20 mouse cellular contexts compared by ENCODE assay signal in the genomic region with DNA sequence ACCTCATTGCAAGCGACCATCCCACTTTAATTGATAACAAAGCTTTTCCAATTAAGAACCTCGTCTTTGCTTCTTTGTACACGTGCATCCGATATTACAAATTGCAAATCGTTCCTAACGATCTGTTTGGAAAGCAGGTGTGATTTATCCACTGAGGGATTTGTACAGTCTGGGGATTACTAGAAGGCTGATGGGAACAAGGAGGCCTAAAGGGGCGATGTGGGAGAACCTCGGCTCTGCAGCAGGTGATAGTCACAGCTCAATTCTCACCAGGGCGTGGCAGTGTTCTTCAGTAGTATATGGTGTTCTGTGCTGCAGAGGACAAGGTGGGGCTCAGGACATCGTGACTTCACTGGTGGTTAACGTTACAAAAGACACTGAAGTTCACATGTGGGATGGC. TPM values are rescaled to one million over a fixed set of nuclear protein-coding genes. Genes with fewer than 3 reads are reported as not detected.
A peak's percentile ranks its signal among the peaks of the same experiment; 100 is the strongest.
DNase-seq lines count a peak whose midpoint lies in the region; ATAC-seq lines count a peak whose summit lies in the region.
"Had no signal": no experiment of that assay in that cellular context is flagged by ENCODE, and none has a peak within 500 bp of the region (broad histone marks: within the 10 kb centered on the region; RNA-seq: fewer than 3 reads in every experiment).

No protein-coding gene starts in this region.

- peak; percentile 26 for DNase-seq in embryonic facial prominence, embryonic 14.5 days (ENCODE audit: low spot score)
- no peak for DNase-seq in embryonic facial prominence, embryonic 10.5 days (ENCODE audit: low spot score)
- DNase-seq in heart, embryonic 10.5 days (ENCODE audit: low spot score) = peak; percentile 59
- DNase-seq in heart, postnatal 36 days = no peak
- DNase-seq: adrenal gland, adult 2 months; adrenal gland, adult 8-10 months; adrenal gland, postnatal 10 days; adrenal gland, postnatal 14 days; adrenal gland, postnatal 25 days; adrenal gland, postnatal 36 days; B cell, adult 2 months; cerebellum, adult 11 months; cerebellum, adult 11-12 months; cerebellum, adult 18-20 months had no signal

- WGBS in embryonic facial prominence, embryonic 14.5 days = 83% methylated on average over 11 of the region's 11 CpGs
- 87% methylated on average over 11 of the region's 11 CpGs for WGBS in embryonic facial prominence, embryonic 10.5 days
- WGBS in heart, embryonic 10.5 days = 82% methylated on average over 11 of the region's 11 CpGs

- no peaks in the 10 kb centered on the region for H3K4me1 ChIP-seq in embryonic facial prominence, embryonic 14.5 days (ENCODE audit: control insufficient read depth, insufficient read depth, low read length)
- no peaks in the 10 kb centered on the region for H3K4me1 ChIP-seq in embryonic facial prominence, embryonic 10.5 days
- no peaks in the 10 kb centered on the region for H3K4me1 ChIP-seq in heart, embryonic 10.5 days

- H3K9me3 ChIP-seq in embryonic facial prominence, embryonic 14.5 days (ENCODE audit: control insufficient read depth, low read length) = no peaks in the 10 kb centered on the region
- no peaks in the 10 kb centered on the region for H3K9me3 ChIP-seq in embryonic facial prominence, embryonic 10.5 days
- no peaks in the 10 kb centered on the region for H3K9me3 ChIP-seq in heart, embryonic 10.5 days

- no peaks in the 10 kb centered on the region for H3K36me3 ChIP-seq in embryonic facial prominence, embryonic 14.5 days (ENCODE audit: control insufficient read depth, insufficient read depth, low read length)
- H3K36me3 ChIP-seq in embryonic facial prominence, embryonic 10.5 days (replicated peaks) = no peaks in the 10 kb centered on the region
- no peaks in the 10 kb centered on the region for H3K36me3 ChIP-seq in heart, embryonic 10.5 days
- H3K36me3 ChIP-seq: G1E had no signal

- H3K4me2 ChIP-seq in embryonic facial prominence, embryonic 14.5 days (ENCODE audit: low read depth, low read length) = no peak overlapping the region

- ATAC-seq in embryonic facial prominence, embryonic 14.5 days (ENCODE audit: low read depth) = peak; percentile 67; the same call in 1 of the 2 replicates
- ATAC-seq: activated CD4-positive, CD25-positive, alpha-beta regulatory T cell, adult 4 months; CD4-positive, CD25-positive, alpha-beta regulatory T cell, adult 4 months; Patski had no signal

- no peak overlapping the region for H3K9ac ChIP-seq in embryonic facial prominence, embryonic 14.5 days (ENCODE audit: low read depth, low read length)

- no peak overlapping the region for H3K4me3 ChIP-seq in embryonic facial prominence, embryonic 14.5 days (ENCODE audit: low read depth, low read length)
- no peak overlapping the region for H3K4me3 ChIP-seq in embryonic facial prominence, embryonic 10.5 days
- no peak overlapping the region for H3K4me3 ChIP-seq in heart, embryonic 10.5 days

- H3K27me3 ChIP-seq in embryonic facial prominence, embryonic 14.5 days (replicated peaks; ENCODE audit: control insufficient read depth, insufficient read depth, low read length) = no peaks in the 10 kb centered on the region
- peaks cover 4% of the 10 kb centered on the region; the same call in 1 of the 2 replicates for H3K27me3 ChIP-seq in embryonic facial prominence, embryonic 10.5 days (replicated peaks; ENCODE audit: low read depth, poor library complexity, severe bottlenecking)
- no peaks in the 10 kb centered on the region for H3K27me3 ChIP-seq in heart, embryonic 10.5 days (ENCODE audit: insufficient read depth, poor library complexity, severe bottlenecking)
- H3K27me3 ChIP-seq: CH12.LX had no signal

- intact Hi-C loops in heart, postnatal 36 days (cut with DNase I) = no loop called here

- H3K27ac ChIP-seq in embryonic facial prominence, embryonic 14.5 days (replicated peaks; ENCODE audit: low read depth, low read length) = no peak overlapping the region
- no peak overlapping the region for H3K27ac ChIP-seq in embryonic facial prominence, embryonic 10.5 days (replicated peaks)
- no peak overlapping the region for H3K27ac ChIP-seq in heart, embryonic 10.5 days

RNA-seq across cellular contexts. Expression of gene Clstn2, which starts 9.9 kb away (rescaled TPM):
- polyA plus RNA-seq in embryonic facial prominence, embryonic 14.5 days (2014; fragmentation: Nextera tagmentation; extraction: Ambion mirVana) = 3.8 and 4.6 TPM in 2 replicates
- polyA plus RNA-seq in embryonic facial prominence, embryonic 10.5 days (2016; fragmentation: Nextera tagmentation; extraction: Ambion mirVana) = 0.63 and 0.76 TPM in 2 replicates
- 0.60 and 1.6 TPM in 2 replicates for polyA plus RNA-seq in heart, embryonic 10.5 days (2016; fragmentation: Nextera tagmentation; extraction: Ambion mirVana)
- under 1 TPM; 0.69 to 0.76 TPM for total RNA-seq in heart, postnatal 36 days (2021)
- total RNA-seq: CH12.LX, MEL had no signal
- polyA plus RNA-seq: activated CD4-positive, CD25-positive, alpha-beta regulatory T cell, adult 4 months; CD4-positive, CD25-positive, alpha-beta regulatory T cell, adult 4 months; G1E had no signal

Comparison
In these comparisons a context has a peak if more than half of its experiments do, and no peak if none do; other contexts are left out.
1. DNase-seq: peak in embryonic facial prominence, embryonic 14.5 days (single experiment) and heart, embryonic 10.5 days (single experiment); none in embryonic facial prominence, embryonic 10.5 days (single experiment) and heart, postnatal 36 days (0 of 2).